Mouse (Mus musculus): ENCODE data around the gene Map3k20. TPM values are rescaled to one million over a fixed set of nuclear protein-coding genes. Genes with fewer than 3 reads are reported as not detected.

Map3k20 gene
- polyA plus RNA-seq, 1 experiment = 14.9 TPM

GRCm38 (mm10) chr2:72479818-72480217, 194.4 kb downstream of the Map3k20 start:
- no peak for DNase-seq (ENCODE audit: low read depth)

GRCm38 (mm10) chr2:72491650-72492049, 206.2 kb downstream of the Map3k20 start:
- no peak for DNase-seq (ENCODE audit: low read depth)

Other genes starting within 250 kb of the Map3k20 start
- gene Cdca7, start 190.5 kb downstream of the Map3k20 start, polyA plus RNA-seq (2012; rRNA removed) = 5.6 and 7.4 TPM in 2 replicates